Mouse (Mus musculus): Measurements from ENCODE around the gene Bcl9.

DNA sequence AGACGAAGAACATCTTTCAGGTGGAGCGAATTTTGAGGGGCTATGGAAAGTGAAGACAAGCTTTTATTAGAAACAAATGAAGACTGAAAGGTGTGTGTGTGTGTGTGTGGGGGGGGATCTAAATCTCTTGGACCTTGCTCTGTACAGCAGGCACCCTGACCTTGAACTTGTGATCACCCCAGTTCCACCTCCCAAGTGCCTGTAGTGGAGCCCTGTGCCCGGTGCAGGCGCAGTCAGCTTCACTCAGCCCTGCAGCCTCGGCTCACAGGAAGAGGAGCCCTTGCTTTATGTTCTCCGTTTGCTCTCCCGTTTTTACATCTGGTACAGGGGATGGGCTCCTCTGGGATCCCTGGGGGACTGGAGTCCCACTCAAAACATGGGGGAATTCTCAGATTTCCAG lies 3.9 kb upstream of the Bcl9 start:
- TF ChIP-seq POLR2A (IDR thresholded peaks at IDR 0.05; ENCODE audit: borderline replicate concordance, insufficient read depth, low read length) (no peak), CTCF (IDR thresholded peaks at IDR 0.05; ENCODE audit: borderline replicate concordance, insufficient read depth, low read depth, low read length) (no peak)

Data from cerebellum, adult 2 months (tissue).